Mouse (Mus musculus) brain, adult 2 months (tissue): Measurements from ENCODE around the gene Megf11.
A peak's percentile ranks its signal among the peaks of the same experiment; 100 is the strongest.

ENCODE experiments used
- DNase-seq: peaks from one replicate; pipeline ENCODE4 v3.0.0; 2011; ENCODE audit warnings: low read depth, low spot score

Gene Megf11

GRCm38 (mm10) chr9:64393914-64394596, 8.6 kb downstream of the Megf11 start:
- peak; percentile 81 for DNase-seq

- DNase-seq, result peak; percentile 79
Observed at GRCm38 (mm10) chr9:64395238-64395920, 10.0 kb downstream of the Megf11 start.

GRCm38 (mm10) chr9:64397108-64397507, 11.7 kb downstream of the Megf11 start:
- DNase-seq, result peak; percentile 72

GRCm38 (mm10) chr9:64399121-64399520, 13.7 kb downstream of the Megf11 start:
- DNase-seq, result peak; percentile 61

- no peak for DNase-seq
Observed at GRCm38 (mm10) chr9:64402141-64402540, 16.7 kb downstream of the Megf11 start.

GRCm38 (mm10) chr9:64406841-64407240, 21.4 kb downstream of the Megf11 start:
- no peak for DNase-seq

- peak; percentile 34 for DNase-seq
Observed at GRCm38 (mm10) chr9:64407390-64407970, 22.1 kb downstream of the Megf11 start.

GRCm38 (mm10) chr9:64408821-64409220, 23.4 kb downstream of the Megf11 start:
- DNase-seq, result no peak

DNA sequence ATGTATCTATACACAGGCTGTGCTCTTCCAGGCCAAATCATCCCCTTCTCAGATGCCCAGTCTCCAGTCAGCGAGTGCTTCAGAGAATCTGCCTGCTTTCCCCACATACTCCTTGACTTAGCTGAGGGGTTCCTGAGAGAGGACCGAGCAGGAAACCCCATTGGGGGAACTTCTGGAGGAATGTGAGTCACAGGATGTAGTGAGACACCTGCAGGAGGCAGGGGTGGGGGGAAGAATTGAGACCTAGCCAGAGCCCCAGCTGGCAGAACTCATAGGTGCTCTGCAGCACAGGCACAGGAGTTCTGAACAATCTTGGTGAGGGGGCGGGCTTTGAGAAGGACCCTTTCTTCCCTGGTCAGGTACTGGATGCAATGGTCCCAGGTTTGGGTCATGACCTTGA, 35.0 kb downstream of the Megf11 start:
- no peak for DNase-seq

- DNase-seq, result peak; percentile 59
Observed at GRCm38 (mm10) chr9:64421986-64422616, 36.7 kb downstream of the Megf11 start.

- DNase-seq, result no peak
Observed at GRCm38 (mm10) chr9:64423912-64424311, 38.5 kb downstream of the Megf11 start.

DNA sequence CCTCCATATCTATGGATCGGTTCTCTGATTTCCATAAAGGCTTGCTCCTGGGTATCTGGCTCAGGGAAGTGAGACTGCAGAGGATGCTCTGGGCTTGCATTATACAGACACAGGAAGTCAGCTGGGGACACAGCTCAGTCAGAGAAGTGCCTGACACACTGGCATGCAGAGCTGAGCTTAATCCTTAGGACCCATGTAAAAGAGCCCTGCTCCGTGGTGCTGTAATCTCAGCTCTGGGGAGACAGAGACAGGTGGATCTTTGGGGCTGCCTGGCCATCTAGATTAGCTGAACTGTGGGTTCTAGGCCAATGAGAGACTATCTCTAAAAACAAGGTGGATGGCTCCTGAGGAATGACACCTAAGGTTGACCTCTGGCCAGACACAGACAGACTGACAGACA, 50.7 kb downstream of the Megf11 start:
- DNase-seq, result no peak

GRCm38 (mm10) chr9:64440101-64440500, 54.7 kb downstream of the Megf11 start:
- DNase-seq, result no peak

DNA sequence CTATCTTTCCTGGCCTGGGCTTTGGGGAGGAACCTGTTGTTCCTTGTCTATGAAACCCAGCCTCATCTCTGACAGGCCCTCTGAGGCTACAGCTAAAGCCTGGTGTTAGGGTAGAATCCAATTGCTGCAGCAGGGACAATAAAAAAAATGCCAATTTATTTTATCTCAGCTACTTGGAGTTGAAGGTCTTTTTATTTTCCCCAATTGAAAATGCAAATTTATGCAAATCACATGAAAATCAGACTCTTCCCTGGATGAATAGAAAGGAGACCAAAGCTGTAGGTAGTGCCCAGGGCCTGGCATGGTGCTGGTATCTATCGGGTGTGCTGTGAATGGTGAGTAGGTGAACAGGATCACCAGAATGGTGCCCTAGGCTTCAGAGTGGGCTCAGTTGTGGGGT, 60.6 kb downstream of the Megf11 start:
- DNase-seq, result no peak

- DNase-seq, result no peak
Observed at GRCm38 (mm10) chr9:64447070-64447469, 61.6 kb downstream of the Megf11 start.

DNA sequence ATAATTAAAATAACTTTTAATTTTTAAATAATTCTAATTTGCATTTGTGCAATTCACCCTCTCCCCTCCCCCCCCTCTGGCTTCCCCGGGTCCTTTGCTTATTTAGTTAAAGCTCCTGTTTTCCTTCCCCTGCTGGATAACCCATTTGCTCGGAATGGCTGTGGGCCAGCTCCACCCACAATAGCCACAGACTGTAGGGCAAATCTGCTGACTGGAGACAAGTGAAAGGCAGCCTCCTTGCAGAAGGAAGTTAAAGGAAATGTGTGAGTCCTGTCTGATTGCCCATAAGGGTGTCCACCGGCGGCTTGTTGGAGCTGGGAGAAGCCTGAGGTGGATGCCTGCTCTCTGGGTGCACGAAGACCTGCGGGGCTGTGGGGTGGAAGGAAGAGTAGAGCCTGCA, 62.1 kb downstream of the Megf11 start:
- DNase-seq, result peak; percentile 83

DNA sequence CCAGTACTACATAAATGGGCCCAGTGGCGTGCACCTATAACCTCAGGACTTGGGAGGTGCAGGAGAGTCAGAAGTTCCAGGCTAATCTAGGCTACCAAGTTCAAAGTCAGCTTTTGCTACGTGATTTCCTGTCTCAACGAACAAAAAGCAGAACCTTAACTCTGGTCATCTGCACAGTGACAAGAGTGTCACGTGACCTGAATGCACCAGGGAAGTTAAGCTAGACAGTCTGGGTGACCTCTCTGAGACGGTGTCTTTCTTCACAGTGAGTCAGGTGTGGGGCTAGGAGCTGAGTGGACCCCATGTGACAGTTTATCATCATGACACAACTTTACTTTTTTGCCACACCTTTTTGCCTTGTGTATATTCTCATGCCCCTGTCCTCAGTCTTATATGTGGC, 67.3 kb downstream of the Megf11 start:
- peak; percentile 39 for DNase-seq

DNA sequence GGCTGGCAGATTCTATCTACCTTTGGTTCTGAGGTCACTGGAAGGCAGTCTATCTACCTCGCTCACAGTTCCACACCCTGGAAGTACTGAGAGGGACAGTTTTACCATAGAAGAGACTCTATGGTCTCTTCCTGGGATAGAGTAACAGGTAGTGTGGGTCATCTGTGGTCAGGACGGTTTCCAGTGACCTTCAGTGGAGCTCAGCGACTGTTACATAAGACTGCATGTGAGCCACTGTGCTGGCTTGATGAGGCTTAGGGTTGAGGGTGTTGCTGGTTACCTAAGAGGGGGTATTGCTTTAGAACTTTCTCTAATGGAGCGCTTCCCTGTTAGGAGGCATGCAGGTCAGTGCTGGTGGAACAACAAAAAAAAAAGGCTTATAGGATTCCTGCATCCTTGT, 68.8 kb downstream of the Megf11 start:
- DNase-seq, result no peak

GRCm38 (mm10) chr9:64455910-64456309, 70.5 kb downstream of the Megf11 start:
- DNase-seq, result no peak

DNA sequence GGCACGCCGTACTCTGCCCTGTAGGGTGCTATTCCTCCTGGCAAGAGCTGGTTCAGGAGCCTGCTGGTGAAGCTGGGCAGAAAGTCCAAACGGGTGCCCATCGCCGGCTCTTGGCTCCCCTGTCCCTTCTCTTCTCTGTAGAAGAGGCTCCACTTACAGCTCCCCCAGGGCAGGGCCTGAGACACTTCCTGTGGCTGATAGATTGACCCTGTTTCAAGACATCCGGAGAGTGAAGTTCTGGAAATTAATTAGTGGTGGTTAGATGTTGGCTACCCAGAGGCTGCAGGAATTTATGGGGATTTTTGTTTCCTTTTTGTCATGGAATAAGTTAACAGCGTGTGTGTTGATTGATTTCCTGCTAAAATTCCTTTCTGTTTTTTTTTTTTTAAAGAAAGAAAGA, 72.2 kb downstream of the Megf11 start:
- DNase-seq, result no peak

- no peak for DNase-seq
Observed at GRCm38 (mm10) chr9:64461568-64462308, 76.3 kb downstream of the Megf11 start.

DNA sequence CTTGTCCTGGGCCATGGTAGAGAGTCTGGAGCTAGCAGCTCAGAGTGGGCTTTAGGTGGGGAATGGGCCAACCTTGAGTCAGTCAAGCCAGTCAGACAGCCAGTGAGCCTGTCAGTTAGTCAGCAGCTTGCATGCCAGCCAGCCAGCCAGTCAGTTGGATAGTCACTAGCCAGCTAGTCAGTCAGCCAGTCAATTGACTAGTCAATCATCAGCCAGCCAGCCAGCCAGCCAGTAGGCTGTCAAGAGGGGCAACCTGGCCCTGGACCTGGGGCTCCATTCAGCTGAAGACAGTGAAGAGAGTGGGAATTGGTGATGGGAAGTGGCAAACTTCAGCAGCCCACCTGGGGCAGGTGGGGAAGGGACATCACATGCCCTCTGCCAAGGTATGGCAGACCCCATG, 77.4 kb downstream of the Megf11 start:
- DNase-seq, result no peak
